Mouse (Mus musculus) neural tube, embryonic 13.5 days (tissue): ENCODE measurements around the gene Pygm. TPM values are rescaled to one million over a fixed set of nuclear protein-coding genes. Genes with fewer than 3 reads are reported as not detected.

ENCODE experiments used
- ATAC-seq: fragments of 200-750 bp; cut with Nextera tagmentation; 2 replicates; pipeline ENCODE4 v1.8.0; 2017; ENCODE audit warnings: low read depth, mild to moderate bottlenecking, moderate TSS enrichment, moderate library complexity
- H3K27ac ChIP-seq: fragments of 300-500 bp; sonication (generic); replicated peaks from 2 replicates; pipeline ENCODE4 v1.5.1; 2015; ENCODE audit warnings: moderate library complexity, mild to moderate bottlenecking, inconsistent platforms
- H3K27me3 ChIP-seq: fragments of 300-500 bp; sonication (generic); 2 replicates; pipeline ENCODE4 v1.6.1; 2015; ENCODE audit warnings: mild to moderate bottlenecking, inconsistent platforms
- H3K36me3 ChIP-seq: fragments of 300-500 bp; sonication (generic); 2 replicates; pipeline ENCODE4 v1.6.1; 2015; ENCODE audit warnings: mild to moderate bottlenecking, inconsistent platforms
- H3K4me1 ChIP-seq: fragments of 300-500 bp; sonication (generic); replicated peaks from 2 replicates; pipeline ENCODE4 v1.6.1; 2015; ENCODE audit warnings: inconsistent platforms
- H3K4me2 ChIP-seq: fragments of 300-500 bp; sonication (generic); 2 replicates; pipeline ENCODE4 v1.6.1; 2015; ENCODE audit warnings: inconsistent platforms, mild to moderate bottlenecking, moderate library complexity
- H3K4me3 ChIP-seq: fragments of 300-500 bp; sonication (generic); 2 replicates; pipeline ENCODE4 v1.5.1; 2015; ENCODE audit warnings: mild to moderate bottlenecking, inconsistent platforms
- H3K9ac ChIP-seq: fragments of 300-500 bp; sonication (generic); 2 replicates; pipeline ENCODE4 v1.6.1; 2015; ENCODE audit warnings: moderate library complexity, mild to moderate bottlenecking, inconsistent platforms
- H3K9me3 ChIP-seq: fragments of 300-500 bp; sonication (generic); 2 replicates; pipeline ENCODE4 v1.6.1; 2016; ENCODE audit warnings: inconsistent platforms
- WGBS: fragments of 180-500 bp; shearing (Covaris S2); methylation state at CpG from one replicate; pipeline ENCODE4 v1.1.7; 2015; 5-methylcytosine and 5-hydroxymethylcytosine counted together
- polyA plus RNA-seq: library from polyadenylated mRNA; unstranded; fragments of >200 nt; fragmentation: Nextera tagmentation; extraction: Ambion mirVana; gene quantifications from 2 replicates; pipeline ENCODE4 v1.2.1, GENCODE M21; 2015

The Pygm gene
- polyA plus RNA-seq, 1 experiment from 2014 or later = 6.3 TPM

DNA sequence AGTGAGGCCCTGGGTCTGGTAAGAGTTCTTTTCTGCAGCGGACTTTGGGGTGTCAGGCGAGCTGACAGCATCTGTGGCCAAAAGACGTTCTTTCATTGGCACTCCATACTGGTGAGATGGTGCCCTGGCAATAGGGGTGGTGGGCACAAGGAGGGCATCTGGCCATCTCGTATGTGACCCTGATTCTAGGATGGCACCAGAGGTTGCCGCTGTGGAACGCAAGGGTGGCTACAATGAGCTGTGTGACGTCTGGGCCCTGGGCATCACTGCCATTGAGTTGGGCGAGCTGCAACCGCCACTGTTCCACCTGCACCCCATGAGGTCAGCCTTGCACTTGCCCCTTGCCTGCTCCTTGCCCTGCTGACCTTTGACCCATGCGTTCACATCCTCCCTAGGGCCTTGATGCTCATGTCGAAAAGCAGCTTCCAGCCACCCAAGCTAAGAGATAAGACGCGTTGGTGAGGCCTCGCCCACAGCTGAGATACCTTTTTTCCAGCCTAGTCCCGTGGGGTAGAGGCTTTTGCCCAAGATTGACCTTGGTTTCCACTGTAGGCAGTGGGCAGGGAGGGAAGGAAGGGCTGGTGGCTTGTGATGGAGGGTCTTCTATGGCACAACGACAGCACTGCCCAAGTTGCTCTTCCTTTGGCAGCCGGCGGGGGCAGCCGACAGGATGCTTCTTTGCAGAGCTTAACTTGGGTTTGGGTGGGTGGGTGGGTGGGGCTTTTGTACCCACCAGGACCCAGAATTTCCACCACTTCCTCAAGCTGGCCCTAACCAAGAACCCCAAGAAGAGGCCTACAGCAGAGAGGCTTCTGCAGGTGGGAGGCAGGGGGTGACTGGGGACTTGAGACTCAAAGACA, 40.9 kb upstream of the Pygm start:
- H3K36me3 ChIP-seq = peaks cover 78% of the 10 kb centered on the region
- WGBS = 89% methylated on average over 19 of the region's 19 CpGs
- H3K9ac ChIP-seq = no peak overlapping the region
- no peak overlapping the region for H3K4me2 ChIP-seq
- H3K4me3 ChIP-seq = no peak overlapping the region
- H3K27ac ChIP-seq = no peak overlapping the region
- H3K4me1 ChIP-seq = peaks cover 18% of the 10 kb centered on the region
- ATAC-seq = no peak
- H3K27me3 ChIP-seq = no peaks in the 10 kb centered on the region
- no peaks in the 10 kb centered on the region for H3K9me3 ChIP-seq

DNA sequence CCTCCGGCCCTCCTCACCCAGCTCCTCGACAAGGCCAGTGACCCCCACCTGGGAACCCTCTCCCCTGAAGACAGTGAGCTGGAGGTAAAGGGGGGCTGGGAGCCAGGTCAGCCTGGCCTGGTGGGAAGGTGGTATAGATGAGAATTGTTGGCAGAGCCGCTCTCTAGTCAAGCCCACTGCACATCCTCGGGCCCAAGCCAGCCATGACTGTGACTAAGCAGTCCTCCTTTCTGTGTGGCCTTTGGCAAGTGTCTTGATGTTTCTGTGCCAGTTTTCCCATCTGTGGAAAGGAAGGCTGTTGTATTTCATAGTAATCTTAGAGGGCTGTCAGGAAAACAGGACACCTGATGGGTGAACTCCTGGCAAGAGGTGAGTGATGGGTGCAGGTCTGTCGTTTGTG, 40.2 kb upstream of the Pygm start:
- no peak overlapping the region for H3K4me3 ChIP-seq
- no peak overlapping the region for H3K9ac ChIP-seq
- no peak overlapping the region for H3K27ac ChIP-seq
- H3K4me2 ChIP-seq = no peak overlapping the region
- no peaks in the 10 kb centered on the region for H3K27me3 ChIP-seq
- peaks cover 18% of the 10 kb centered on the region for H3K4me1 ChIP-seq
- H3K9me3 ChIP-seq = no peaks in the 10 kb centered on the region
- no peak for ATAC-seq
- peaks cover 78% of the 10 kb centered on the region for H3K36me3 ChIP-seq
- 86% methylated on average over 5 of the region's 5 CpGs for WGBS

DNA sequence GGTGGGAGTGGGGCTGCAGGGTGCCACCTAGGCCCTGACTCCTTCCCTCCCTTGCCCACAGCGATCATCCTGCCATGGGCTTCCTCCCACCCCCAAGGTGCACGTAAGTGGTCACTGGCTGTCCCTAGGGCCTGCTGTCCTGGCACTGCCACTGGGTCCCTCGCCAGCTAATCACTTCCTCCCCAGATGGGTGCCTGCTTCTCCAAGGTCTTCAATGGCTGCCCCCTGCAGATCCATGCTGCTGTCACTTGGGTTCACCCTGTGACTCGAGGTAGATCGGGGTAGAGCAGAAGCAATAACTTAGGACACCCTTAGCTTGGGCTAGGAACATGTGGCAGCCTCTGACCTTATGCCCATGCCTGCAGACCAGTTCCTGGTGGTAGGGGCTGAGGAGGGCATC, 38.2 kb upstream of the Pygm start:
- H3K4me1 ChIP-seq = peaks cover 7% of the 10 kb centered on the region
- no peaks in the 10 kb centered on the region for H3K9me3 ChIP-seq
- H3K36me3 ChIP-seq = peaks cover 83% of the 10 kb centered on the region
- H3K4me3 ChIP-seq = no peak overlapping the region
- H3K27me3 ChIP-seq = no peaks in the 10 kb centered on the region
- no peak overlapping the region for H3K9ac ChIP-seq
- WGBS = 90% methylated on average over 5 of the region's 5 CpGs
- no peak overlapping the region for H3K4me2 ChIP-seq
- no peak for ATAC-seq
- no peak overlapping the region for H3K27ac ChIP-seq

DNA sequence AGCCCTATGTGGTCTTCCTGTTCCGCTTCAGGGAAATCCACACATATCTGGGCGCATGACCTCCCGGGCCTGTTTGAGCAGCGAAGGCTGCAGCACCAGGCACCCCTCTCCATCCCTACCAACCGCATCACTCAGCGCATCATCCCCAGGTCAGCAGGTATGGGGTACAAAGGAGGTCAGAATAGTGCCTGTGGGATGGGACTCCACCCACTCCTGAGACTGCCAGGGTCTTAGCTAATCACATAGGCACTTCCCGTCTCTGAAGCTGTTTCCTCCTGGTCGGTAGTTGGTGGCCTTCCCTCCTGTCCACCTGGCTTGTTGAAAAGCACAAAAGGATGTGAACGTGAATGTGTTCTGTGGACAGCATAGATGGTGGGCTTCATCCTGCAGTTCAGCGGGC, 37.5 kb upstream of the Pygm start:
- Histone ChIP-seq H3K9me3 (no peaks in the 10 kb centered on the region), H3K9ac (no peak overlapping the region), H3K4me1 (peaks cover under 1% of the 10 kb centered on the region; the same call in 1 of the 2 replicates), H3K27ac (no peak overlapping the region), H3K36me3 (peaks cover 86% of the 10 kb centered on the region), H3K4me2 (no peak overlapping the region), H3K4me3 (no peak overlapping the region), H3K27me3 (no peaks in the 10 kb centered on the region)
- no peak for ATAC-seq
- 87% methylated on average over 10 of the region's 10 CpGs for WGBS

DNA sequence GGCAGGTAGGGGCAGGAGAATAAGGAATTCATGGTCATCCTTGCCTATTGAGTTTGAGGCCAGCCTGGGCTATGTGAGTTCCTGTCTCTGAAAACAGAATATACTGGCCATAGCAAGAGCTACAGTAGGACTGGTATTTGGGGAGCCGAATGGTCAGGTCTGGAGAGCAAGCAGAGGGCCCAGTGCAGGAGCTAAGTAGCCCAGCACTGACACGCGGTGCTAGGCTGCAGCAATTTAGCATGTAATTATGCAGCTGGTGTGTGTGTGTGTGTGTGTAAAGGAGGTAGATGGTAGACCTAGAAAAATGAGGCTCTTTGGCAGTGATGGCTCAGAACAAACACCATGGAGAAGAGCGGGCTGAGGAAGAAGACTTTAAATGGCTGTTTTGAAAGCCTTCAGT, 36.6 kb upstream of the Pygm start:
- Histone ChIP-seq H3K36me3 (peaks cover 87% of the 10 kb centered on the region), H3K4me2 (no peak overlapping the region), H3K9ac (no peak overlapping the region), H3K27me3 (no peaks in the 10 kb centered on the region), H3K27ac (no peak overlapping the region), H3K4me3 (no peak overlapping the region), H3K9me3 (no peaks in the 10 kb centered on the region), H3K4me1 (no peaks in the 10 kb centered on the region; the same call in 1 of the 2 replicates)
- no peak for ATAC-seq
- WGBS = 94% methylated on average over 4 of the region's 4 CpGs

DNA sequence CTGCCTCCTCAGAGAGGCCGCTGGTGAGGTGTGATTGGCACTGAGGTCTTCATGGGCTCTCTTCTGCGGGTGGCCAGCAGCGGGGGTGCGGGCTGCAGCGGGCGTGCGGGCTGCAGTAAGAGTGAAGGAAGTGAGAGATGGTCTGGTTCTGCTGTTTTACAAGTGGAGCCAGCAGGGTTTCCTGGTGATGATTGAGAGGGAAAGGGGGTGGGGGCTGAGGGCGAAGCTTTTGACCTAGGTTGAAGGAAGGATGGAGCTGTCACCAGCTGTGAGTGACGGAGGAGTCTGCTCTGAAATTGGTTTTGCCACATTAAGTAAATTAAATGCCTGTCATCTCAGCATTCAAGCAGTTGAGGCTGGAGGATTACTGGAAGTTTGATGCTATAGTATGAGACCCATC, 35.5 kb upstream of the Pygm start:
- no peak overlapping the region for H3K4me2 ChIP-seq
- 0 out of 2 replicates have a peak overlapping the region, but pooled peaks have one; percentile 5 for H3K9ac ChIP-seq
- ATAC-seq = no peak
- peaks cover 89% of the 10 kb centered on the region for H3K36me3 ChIP-seq
- no peak overlapping the region for H3K4me3 ChIP-seq
- H3K27ac ChIP-seq = peak overlapping the region; percentile 38; the same call in 1 of the 2 replicates
- H3K9me3 ChIP-seq = no peaks in the 10 kb centered on the region
- no peaks in the 10 kb centered on the region for H3K27me3 ChIP-seq
- WGBS = 53% methylated on average over 9 of the region's 9 CpGs
- H3K4me1 ChIP-seq = no peaks in the 10 kb centered on the region; the same call in 1 of the 2 replicates

DNA sequence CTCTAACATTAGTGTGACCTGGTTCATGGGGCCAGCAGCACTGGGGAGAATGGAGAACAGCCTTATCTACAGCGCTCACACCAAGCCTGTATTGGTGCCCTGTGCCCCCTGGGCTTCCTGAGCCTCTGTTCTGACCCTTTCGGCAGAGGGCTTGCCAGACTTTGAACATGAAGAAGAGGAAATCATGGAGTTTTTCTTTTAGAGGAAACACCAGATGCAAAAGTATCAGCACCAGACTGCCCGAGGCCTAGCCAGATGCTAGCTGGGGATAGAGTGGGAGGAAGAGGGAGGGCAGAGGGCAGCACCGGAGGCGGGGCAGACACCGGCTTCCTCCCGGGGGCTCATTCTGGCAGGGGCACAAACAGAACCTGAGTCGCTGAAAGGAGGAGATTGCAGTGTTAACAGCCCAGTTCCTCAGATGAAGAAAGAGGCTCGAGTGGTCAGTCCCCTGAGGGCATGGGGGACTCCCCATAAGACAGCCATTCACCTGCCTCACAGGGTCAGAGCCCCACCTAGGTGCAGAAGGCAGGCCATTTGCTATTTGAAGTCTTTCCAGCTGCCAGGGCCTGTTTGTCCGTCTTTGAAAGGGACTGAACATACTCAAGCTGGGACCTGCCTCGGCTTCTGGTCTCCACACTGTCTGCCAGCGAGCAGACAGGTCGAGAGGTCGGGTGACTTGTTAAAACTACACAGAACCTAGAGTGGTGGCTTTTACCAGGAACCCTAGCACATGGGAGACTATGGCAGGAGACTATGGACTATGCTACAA, 34.8 kb upstream of the Pygm start:
- peaks cover 89% of the 10 kb centered on the region for H3K36me3 ChIP-seq
- no peak overlapping the region for H3K9ac ChIP-seq
- H3K27ac ChIP-seq = no peak overlapping the region
- H3K4me3 ChIP-seq = no peak overlapping the region
- no peak for ATAC-seq
- no peaks in the 10 kb centered on the region for H3K27me3 ChIP-seq
- H3K4me2 ChIP-seq = no peak overlapping the region
- H3K9me3 ChIP-seq = no peaks in the 10 kb centered on the region
- H3K4me1 ChIP-seq = no peaks in the 10 kb centered on the region; the same call in 1 of the 2 replicates
- 35% methylated on average over 14 of the region's 14 CpGs for WGBS

DNA sequence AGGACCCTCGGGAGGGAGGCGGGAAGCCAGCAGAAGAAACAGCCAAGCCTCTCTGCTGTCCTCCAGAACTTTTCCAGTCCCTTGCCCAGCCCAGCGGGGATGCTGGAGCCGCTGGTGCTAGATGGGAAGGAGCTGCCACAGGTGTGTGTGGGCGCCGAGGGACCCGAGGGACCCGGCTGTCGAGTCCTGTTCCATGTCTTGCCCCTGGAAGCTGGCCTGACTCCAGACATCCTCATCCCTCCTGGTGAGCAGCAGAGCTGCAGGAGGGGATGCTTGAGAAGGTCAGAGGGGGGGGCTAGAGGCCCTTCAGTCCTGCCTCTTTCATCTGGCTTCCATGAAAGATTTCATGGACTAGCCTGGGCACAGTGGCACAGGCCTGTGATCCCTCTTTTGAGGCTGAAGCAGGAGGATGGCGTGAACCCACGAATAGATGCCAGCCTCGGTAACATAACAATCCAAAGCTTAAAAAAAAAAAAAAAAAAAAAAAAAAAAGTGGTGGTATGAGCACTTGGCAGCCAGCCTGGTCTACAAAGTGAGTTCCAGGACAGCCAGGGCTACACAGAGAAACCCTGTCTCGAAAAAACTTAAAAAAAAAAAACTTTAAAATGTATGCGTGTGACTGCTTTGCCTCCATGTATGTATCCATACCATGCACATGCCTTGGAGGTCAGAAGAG, 32.6 kb upstream of the Pygm start:
- H3K36me3 ChIP-seq = peaks cover 73% of the 10 kb centered on the region
- no peaks in the 10 kb centered on the region for H3K27me3 ChIP-seq
- no peak overlapping the region for H3K27ac ChIP-seq
- H3K9me3 ChIP-seq = no peaks in the 10 kb centered on the region
- H3K9ac ChIP-seq = no peak overlapping the region
- H3K4me1 ChIP-seq = no peaks in the 10 kb centered on the region; the same call in 1 of the 2 replicates
- 68% methylated on average over 14 of the region's 14 CpGs for WGBS
- H3K4me2 ChIP-seq = no peak overlapping the region
- ATAC-seq = no peak
- H3K4me3 ChIP-seq = no peak overlapping the region

DNA sequence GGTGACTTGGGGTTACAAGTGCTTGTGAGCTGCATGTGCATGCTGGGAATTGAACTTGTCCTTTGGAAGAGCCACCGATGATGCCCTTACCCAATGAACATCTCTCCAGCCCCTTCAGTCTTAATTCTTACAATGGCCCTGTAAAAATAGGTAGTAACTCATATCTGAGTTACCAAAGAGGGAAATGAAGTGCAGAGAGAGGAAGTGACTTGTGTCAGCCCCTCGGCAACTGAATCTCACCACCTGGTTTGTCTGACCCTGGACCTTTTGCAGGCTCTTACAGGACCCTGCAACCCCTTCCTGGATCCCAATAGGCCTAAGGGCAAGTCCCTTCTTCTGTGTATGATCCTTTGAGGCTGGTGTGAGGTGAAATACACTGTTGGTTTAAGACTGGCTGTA, 32.1 kb upstream of the Pygm start:
- Histone ChIP-seq H3K36me3 (peaks cover 68% of the 10 kb centered on the region), H3K9ac (no peak overlapping the region), H3K4me1 (no peaks in the 10 kb centered on the region; the same call in 1 of the 2 replicates), H3K27ac (no peak overlapping the region), H3K4me3 (no peak overlapping the region), H3K4me2 (no peak overlapping the region), H3K9me3 (no peaks in the 10 kb centered on the region), H3K27me3 (no peaks in the 10 kb centered on the region)
- WGBS = 86% methylated on average over 2 of the region's 2 CpGs
- ATAC-seq = no peak

DNA sequence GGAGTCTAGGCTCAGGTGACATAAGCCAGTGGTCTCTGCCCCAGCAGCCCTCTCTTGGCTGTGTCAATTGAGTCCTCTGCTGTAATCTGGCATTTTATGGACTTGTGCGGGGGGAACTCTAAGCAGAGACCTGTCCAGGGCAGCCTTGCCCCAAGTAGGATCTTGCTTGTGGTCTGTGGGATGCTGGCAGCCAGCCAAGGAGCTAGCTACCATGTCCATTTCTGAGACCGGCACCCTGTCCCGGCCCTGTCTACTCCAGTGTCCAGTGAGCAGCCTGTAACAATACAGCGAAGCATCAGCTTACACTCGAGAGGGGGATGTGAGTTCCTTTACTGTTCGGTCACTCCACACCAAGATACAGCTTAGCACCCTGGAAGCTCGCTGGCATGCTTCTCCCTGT, 30.2 kb upstream of the Pygm start:
- H3K27ac ChIP-seq = no peak overlapping the region
- H3K9me3 ChIP-seq = no peaks in the 10 kb centered on the region
- no peak overlapping the region for H3K4me3 ChIP-seq
- ATAC-seq = no peak
- no peaks in the 10 kb centered on the region for H3K27me3 ChIP-seq
- H3K9ac ChIP-seq = no peak overlapping the region
- H3K4me1 ChIP-seq = no peaks in the 10 kb centered on the region; the same call in 1 of the 2 replicates
- peaks cover 49% of the 10 kb centered on the region for H3K36me3 ChIP-seq
- no peak overlapping the region for H3K4me2 ChIP-seq
- WGBS = 88% methylated on average over 7 of the region's 7 CpGs

DNA sequence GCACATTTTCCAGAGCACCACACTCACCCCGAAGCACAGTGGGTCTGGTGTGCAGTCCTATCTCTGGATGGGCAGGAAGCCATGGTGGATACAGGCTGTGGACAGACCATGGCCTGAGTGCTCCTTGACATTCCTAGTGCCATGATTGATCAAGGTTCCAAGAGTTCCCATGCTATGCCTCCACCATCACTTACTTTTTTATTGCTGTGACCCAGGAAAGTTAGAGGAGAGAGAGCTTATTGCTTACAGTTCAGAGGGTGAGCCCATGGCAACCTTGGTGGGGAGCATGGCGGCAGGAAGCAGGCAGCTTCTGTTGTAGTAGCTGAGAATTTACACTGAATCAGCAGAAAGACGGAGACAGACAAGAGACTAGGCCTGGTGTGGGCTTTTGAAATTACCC, 22.9 kb upstream of the Pygm start:
- no peak overlapping the region for H3K4me3 ChIP-seq

DNA sequence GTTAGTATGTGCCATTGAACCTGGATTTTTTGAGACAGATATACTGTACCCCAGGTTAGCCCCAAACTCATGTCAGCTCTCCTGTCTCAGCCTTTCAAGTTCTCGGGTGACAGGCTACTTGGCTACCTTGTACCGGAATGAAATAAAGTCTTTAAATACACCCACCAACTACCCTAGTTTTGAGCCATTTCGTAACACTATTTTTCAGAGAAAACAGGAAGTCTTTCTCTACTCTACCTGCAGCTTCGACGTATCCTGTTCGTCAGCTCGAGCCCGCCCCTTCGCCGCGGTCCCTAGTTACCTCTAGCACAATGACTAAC, 21.1 kb upstream of the Pygm start:
- peak overlapping the region; percentile 99 for H3K27ac ChIP-seq
- no peaks in the 10 kb centered on the region for H3K27me3 ChIP-seq
- WGBS = 3% methylated on average over 11 of the region's 11 CpGs
- no peak for ATAC-seq
- H3K9me3 ChIP-seq = no peaks in the 10 kb centered on the region
- H3K9ac ChIP-seq = peak overlapping the region; percentile 60
- H3K4me2 ChIP-seq = peak overlapping the region; percentile 60
- peaks cover 39% of the 10 kb centered on the region for H3K4me1 ChIP-seq
- peak overlapping the region; percentile 99 for H3K4me3 ChIP-seq
- H3K36me3 ChIP-seq = peaks cover 35% of the 10 kb centered on the region

More for the DNA sequence above, 22.9 kb upstream of the Pygm start:
- Histone ChIP-seq H3K36me3 (peaks cover 18% of the 10 kb centered on the region), H3K27ac (no peak overlapping the region), H3K4me2 (no peak overlapping the region), H3K4me1 (peaks cover 26% of the 10 kb centered on the region), H3K9ac (no peak overlapping the region), H3K27me3 (no peaks in the 10 kb centered on the region), H3K9me3 (no peaks in the 10 kb centered on the region)
- no peak for ATAC-seq
- 93% methylated on average over 3 of the region's 3 CpGs for WGBS
